15 mouse cellular contexts compared by ENCODE assay signal in genomic region chr15:78846352-78846751, GRCm38 (mm10). TPM values are rescaled to one million over a fixed set of nuclear protein-coding genes. Genes with fewer than 3 reads are reported as not detected.
A peak's percentile ranks its signal among the peaks of the same experiment; 100 is the strongest.
DNase-seq lines count a peak whose midpoint lies in the region; ATAC-seq and TF ChIP-seq lines count a peak whose summit lies in the region.
"Had no signal": no experiment of that assay in that cellular context is flagged by ENCODE, and none has a peak within 500 bp of the region (broad histone marks: within the 10 kb centered on the region; RNA-seq: fewer than 3 reads in every experiment).

No protein-coding gene starts in this region.

- peaks cover 84% of the 10 kb centered on the region for H3K4me1 ChIP-seq in heart, embryonic 13.5 days
- H3K4me1 ChIP-seq in kidney, postnatal 0 days (replicated peaks; ENCODE audit: insufficient read depth, low read length) = peaks cover 26% of the 10 kb centered on the region
- peaks cover 42% of the 10 kb centered on the region for H3K4me1 ChIP-seq in kidney, embryonic 14.5 days (ENCODE audit: control insufficient read depth, insufficient read depth, low read length)
- H3K4me1 ChIP-seq in embryonic facial prominence, embryonic 15.5 days = peaks cover 57% of the 10 kb centered on the region
- peaks cover 31% of the 10 kb centered on the region for H3K4me1 ChIP-seq in midbrain, embryonic 13.5 days (replicated peaks)
- H3K4me1 ChIP-seq in hindbrain, postnatal 0 days (ENCODE audit: insufficient read depth, low read length) = no peaks in the 10 kb centered on the region

- H3K9me3 ChIP-seq in heart, embryonic 13.5 days = no peaks in the 10 kb centered on the region
- no peaks in the 10 kb centered on the region for H3K9me3 ChIP-seq in kidney, postnatal 0 days (replicated peaks; ENCODE audit: low read length)
- H3K9me3 ChIP-seq in kidney, embryonic 14.5 days (ENCODE audit: control insufficient read depth, low read length) = no peaks in the 10 kb centered on the region
- no peaks in the 10 kb centered on the region for H3K9me3 ChIP-seq in embryonic facial prominence, embryonic 15.5 days (replicated peaks)
- H3K9me3 ChIP-seq in midbrain, embryonic 13.5 days = no peaks in the 10 kb centered on the region
- no peaks in the 10 kb centered on the region for H3K9me3 ChIP-seq in hindbrain, postnatal 0 days (ENCODE audit: low read length)
- H3K9me3 ChIP-seq: forebrain, embryonic 13.5 days; midbrain, embryonic 12.5 days had no signal

- H3K27me3 ChIP-seq in heart, embryonic 13.5 days (replicated peaks) = peaks cover 9% of the 10 kb centered on the region; the same call in 1 of the 2 replicates
- no peaks in the 10 kb centered on the region for H3K27me3 ChIP-seq in kidney, postnatal 0 days (ENCODE audit: insufficient read depth, low read length)
- H3K27me3 ChIP-seq in kidney, embryonic 14.5 days (ENCODE audit: control insufficient read depth, insufficient read depth, low read length) = peaks cover 8% of the 10 kb centered on the region; the same call in 1 of the 2 replicates
- H3K27me3 ChIP-seq in embryonic facial prominence, embryonic 15.5 days = no peaks in the 10 kb centered on the region
- H3K27me3 ChIP-seq in midbrain, embryonic 13.5 days = peaks cover 47% of the 10 kb centered on the region
- H3K27me3 ChIP-seq in hindbrain, postnatal 0 days (ENCODE audit: insufficient read depth, low read length) = peaks cover 7% of the 10 kb centered on the region; the same call in 1 of the 2 replicates

- ATAC-seq in heart, embryonic 13.5 days (ENCODE audit: extremely low read depth, insufficient number of reproducible peaks, low FRiP score, low TSS enrichment) = no peak
- ATAC-seq in kidney, postnatal 0 days (replicated peaks; ENCODE audit: low FRiP score, low read depth) = no peak
- no peak for ATAC-seq in kidney, embryonic 14.5 days (ENCODE audit: low FRiP score, low TSS enrichment)
- no peak for ATAC-seq in embryonic facial prominence, embryonic 15.5 days (ENCODE audit: insufficient number of reproducible peaks, low FRiP score, low TSS enrichment, low read depth)
- ATAC-seq in midbrain, embryonic 13.5 days = no peak
- ATAC-seq in hindbrain, postnatal 0 days = no peak
- ATAC-seq: forebrain, embryonic 13.5 days had no signal

- no peak for TF ChIP-seq CTCF in kidney, postnatal 0 days (IDR thresholded peaks at IDR 0.05; ENCODE audit: low read depth)
- TF ChIP-seq CTCF in hindbrain, postnatal 0 days (IDR thresholded peaks at IDR 0.05; ENCODE audit: low read depth) = no peak

- peak overlapping the region; percentile 75 for H3K9ac ChIP-seq in heart, embryonic 13.5 days
- H3K9ac ChIP-seq in kidney, postnatal 0 days (ENCODE audit: low read depth, low read length) = no peak overlapping the region
- no peak overlapping the region for H3K9ac ChIP-seq in kidney, embryonic 14.5 days (ENCODE audit: low read depth, low read length)
- H3K9ac ChIP-seq in embryonic facial prominence, embryonic 15.5 days = no peak overlapping the region
- no peak overlapping the region; the same call in 1 of the 2 replicates for H3K9ac ChIP-seq in midbrain, embryonic 13.5 days (replicated peaks)
- no peak overlapping the region for H3K9ac ChIP-seq in hindbrain, postnatal 0 days (replicated peaks; ENCODE audit: low read length)
- H3K9ac ChIP-seq: forebrain, embryonic 13.5 days; liver, embryonic 14.5 days; midbrain, embryonic 12.5 days had no signal

- intact Hi-C loops in heart, postnatal 14 days (cut with DNase I) = loop anchor here (1.0 to 10.0 kb wide), 2 partner anchors 19 to 222 kb away; no protein-coding TSS in a partner anchor

- no peak overlapping the region for H3K4me3 ChIP-seq in heart, embryonic 13.5 days
- no peak overlapping the region for H3K4me3 ChIP-seq in kidney, postnatal 0 days (replicated peaks; ENCODE audit: low read depth, low read length)
- no peak overlapping the region for H3K4me3 ChIP-seq in kidney, embryonic 14.5 days (ENCODE audit: low read length)
- no peak overlapping the region for H3K4me3 ChIP-seq in embryonic facial prominence, embryonic 15.5 days (replicated peaks)
- H3K4me3 ChIP-seq in midbrain, embryonic 13.5 days (replicated peaks) = no peak overlapping the region
- H3K4me3 ChIP-seq in hindbrain, postnatal 0 days (ENCODE audit: low read length) = no peak overlapping the region
- H3K4me3 ChIP-seq: forebrain, embryonic 13.5 days; midbrain, embryonic 12.5 days had no signal

- 76% methylated on average over 8 of the region's 8 CpGs for WGBS in heart, embryonic 13.5 days
- WGBS in kidney, postnatal 0 days = 59% methylated on average over 8 of the region's 8 CpGs
- WGBS in kidney, embryonic 14.5 days = 65% methylated on average over 8 of the region's 8 CpGs
- 73% methylated on average over 8 of the region's 8 CpGs for WGBS in embryonic facial prominence, embryonic 15.5 days
- 75% methylated on average over 8 of the region's 8 CpGs for WGBS in midbrain, embryonic 13.5 days
- 58% methylated on average over 8 of the region's 8 CpGs for WGBS in hindbrain, postnatal 0 days

- no peak for DNase-seq in heart, postnatal 14 days
- no peak for DNase-seq in kidney, postnatal 0 days (ENCODE audit: low spot score)
- peak; percentile 19 for DNase-seq in A20 (ENCODE audit: low read depth, low spot score)
- no peak for DNase-seq in hindbrain, postnatal 0 days (ENCODE audit: low spot score)
- DNase-seq: cerebellum, adult 2 months had no signal

- peak overlapping the region; percentile 86 for H3K4me2 ChIP-seq in heart, embryonic 13.5 days
- peak overlapping the region; percentile 77; the same call in 1 of the 2 replicates for H3K4me2 ChIP-seq in kidney, postnatal 0 days (ENCODE audit: low read length)
- H3K4me2 ChIP-seq in kidney, embryonic 14.5 days (replicated peaks; ENCODE audit: low read depth, low read length) = no peak overlapping the region
- H3K4me2 ChIP-seq in embryonic facial prominence, embryonic 15.5 days (replicated peaks) = 0 out of 2 replicates have a peak overlapping the region, but pooled peaks have one; percentile 75
- no peak overlapping the region for H3K4me2 ChIP-seq in midbrain, embryonic 13.5 days (replicated peaks)
- H3K4me2 ChIP-seq in hindbrain, postnatal 0 days (ENCODE audit: low read depth, low read length) = no peak overlapping the region
- H3K4me2 ChIP-seq: forebrain, embryonic 13.5 days; midbrain, embryonic 12.5 days had no signal

- H3K27ac ChIP-seq in heart, embryonic 13.5 days (replicated peaks) = 0 out of 2 replicates have a peak overlapping the region, but pooled peaks have one; percentile 96
- H3K27ac ChIP-seq in kidney, postnatal 0 days = peak overlapping the region; percentile 79; the same call in 1 of the 2 replicates
- no peak overlapping the region for H3K27ac ChIP-seq in kidney, embryonic 14.5 days (ENCODE audit: low read depth, low read length)
- no peak overlapping the region for H3K27ac ChIP-seq in embryonic facial prominence, embryonic 15.5 days (replicated peaks)
- no peak overlapping the region for H3K27ac ChIP-seq in midbrain, embryonic 13.5 days
- no peak overlapping the region for H3K27ac ChIP-seq in hindbrain, postnatal 0 days
- H3K27ac ChIP-seq: forebrain, embryonic 13.5 days; liver, embryonic 14.5 days; midbrain, embryonic 12.5 days had no signal

- H3K36me3 ChIP-seq in heart, embryonic 13.5 days = peaks cover 41% of the 10 kb centered on the region
- H3K36me3 ChIP-seq in kidney, postnatal 0 days (ENCODE audit: insufficient read depth, low read length) = peaks cover 14% of the 10 kb centered on the region; the same call in 1 of the 2 replicates
- H3K36me3 ChIP-seq in kidney, embryonic 14.5 days (ENCODE audit: control insufficient read depth, insufficient read depth, low read length) = peaks cover 18% of the 10 kb centered on the region; the same call in 1 of the 2 replicates
- peaks cover 20% of the 10 kb centered on the region for H3K36me3 ChIP-seq in embryonic facial prominence, embryonic 15.5 days
- H3K36me3 ChIP-seq in midbrain, embryonic 13.5 days = no peaks in the 10 kb centered on the region
- H3K36me3 ChIP-seq in hindbrain, postnatal 0 days (ENCODE audit: insufficient read depth, low read length) = no peaks in the 10 kb centered on the region
- H3K36me3 ChIP-seq: midbrain, embryonic 12.5 days had no signal

RNA-seq across cellular contexts. Expression of gene Cdc42ep1, which starts 3.9 kb away (rescaled TPM):
- 34.2 and 36.1 TPM in 2 replicates for polyA plus RNA-seq in heart, embryonic 13.5 days (2015; fragmentation: Nextera tagmentation; extraction: Ambion mirVana)
- 10 to 100 TPM; 47.5 to 50.8 TPM for total RNA-seq in heart, postnatal 14 days (2021)
- 51.4 and 57.1 TPM in 2 replicates for polyA plus RNA-seq in kidney, postnatal 0 days (2015; fragmentation: Nextera tagmentation; extraction: Ambion mirVana)
- polyA plus RNA-seq in kidney, embryonic 14.5 days (2014; fragmentation: Nextera tagmentation; extraction: Ambion mirVana) = 28.4 and 37.9 TPM in 2 replicates
- polyA plus RNA-seq in embryonic facial prominence, embryonic 15.5 days (2015; fragmentation: Nextera tagmentation; extraction: Ambion mirVana) = 41.5 and 43.8 TPM in 2 replicates
- 7.0 and 8.5 TPM in 2 replicates for polyA plus RNA-seq in midbrain, embryonic 13.5 days (2015; fragmentation: Nextera tagmentation; extraction: Ambion mirVana)
- 20.6 and 22.5 TPM in 2 replicates for total RNA-seq in hindbrain, postnatal 0 days (2014; rRNA removed)
- 18.1 TPM in 2 replicates for polyA plus RNA-seq in hindbrain, postnatal 0 days (2015; fragmentation: Nextera tagmentation; extraction: Ambion mirVana)

RNA-seq across cellular contexts. Expression of gene Lgals2, which starts 9.0 kb away (rescaled TPM):
- polyA plus RNA-seq in heart, embryonic 13.5 days (2015; fragmentation: Nextera tagmentation; extraction: Ambion mirVana) = 0.82 TPM in 1 of 2 replicates, not detected in the other
- total RNA-seq in heart, postnatal 14 days (2021) = under 1 TPM in 1 of 2 experiments, not detected in 1; 0.53 TPM
- polyA plus RNA-seq in kidney, postnatal 0 days (2015; fragmentation: Nextera tagmentation; extraction: Ambion mirVana) = 0.91 and 1.2 TPM in 2 replicates
- 0.53 and 1.6 TPM in 2 replicates for polyA plus RNA-seq in kidney, embryonic 14.5 days (2014; fragmentation: Nextera tagmentation; extraction: Ambion mirVana)
- polyA plus RNA-seq in embryonic facial prominence, embryonic 15.5 days (2015; fragmentation: Nextera tagmentation; extraction: Ambion mirVana) = 1.0 TPM in 2 replicates
- 1.1 TPM in 1 of 2 replicates, not detected in the other for polyA plus RNA-seq in midbrain, embryonic 13.5 days (2015; fragmentation: Nextera tagmentation; extraction: Ambion mirVana)
- not detected in 2 replicates for total RNA-seq in hindbrain, postnatal 0 days (2014; rRNA removed)
- polyA plus RNA-seq in hindbrain, postnatal 0 days (2015; fragmentation: Nextera tagmentation; extraction: Ambion mirVana) = not detected in 2 replicates
- polyA plus RNA-seq: forebrain, embryonic 13.5 days; hindbrain, embryonic 11.5 days; midbrain, embryonic 12.5 days; neural tube, embryonic 11.5 days had no signal

RNA-seq across cellular contexts. Expression of gene Gga1, which starts 30.6 kb away (rescaled TPM):
- 44.3 and 46.2 TPM in 2 replicates for polyA plus RNA-seq in heart, embryonic 13.5 days (2015; fragmentation: Nextera tagmentation; extraction: Ambion mirVana)
- 10 to 100 TPM; 38.4 to 39.7 TPM for total RNA-seq in heart, postnatal 14 days (2021)
- 41.5 and 42.8 TPM in 2 replicates for polyA plus RNA-seq in kidney, postnatal 0 days (2015; fragmentation: Nextera tagmentation; extraction: Ambion mirVana)
- 33.9 and 44.8 TPM in 2 replicates for polyA plus RNA-seq in kidney, embryonic 14.5 days (2014; fragmentation: Nextera tagmentation; extraction: Ambion mirVana)
- polyA plus RNA-seq in embryonic facial prominence, embryonic 15.5 days (2015; fragmentation: Nextera tagmentation; extraction: Ambion mirVana) = 56.0 and 62.0 TPM in 2 replicates
- 47.8 and 49.2 TPM in 2 replicates for polyA plus RNA-seq in midbrain, embryonic 13.5 days (2015; fragmentation: Nextera tagmentation; extraction: Ambion mirVana)
- 40.0 and 47.1 TPM in 2 replicates for total RNA-seq in hindbrain, postnatal 0 days (2014; rRNA removed)
- polyA plus RNA-seq in hindbrain, postnatal 0 days (2015; fragmentation: Nextera tagmentation; extraction: Ambion mirVana) = 40.1 and 41.2 TPM in 2 replicates

RNA-seq across cellular contexts. Expression of gene Card10, which starts 43.5 kb away (rescaled TPM):
- 5.1 and 5.3 TPM in 2 replicates for polyA plus RNA-seq in heart, embryonic 13.5 days (2015; fragmentation: Nextera tagmentation; extraction: Ambion mirVana)
- 10 to 100 TPM; 20.3 to 20.6 TPM for total RNA-seq in heart, postnatal 14 days (2021)
- polyA plus RNA-seq in kidney, postnatal 0 days (2015; fragmentation: Nextera tagmentation; extraction: Ambion mirVana) = 8.2 and 9.2 TPM in 2 replicates
- 6.1 and 10.2 TPM in 2 replicates for polyA plus RNA-seq in kidney, embryonic 14.5 days (2014; fragmentation: Nextera tagmentation; extraction: Ambion mirVana)
- 4.3 TPM in 2 replicates for polyA plus RNA-seq in embryonic facial prominence, embryonic 15.5 days (2015; fragmentation: Nextera tagmentation; extraction: Ambion mirVana)
- 1.0 and 1.2 TPM in 2 replicates for polyA plus RNA-seq in midbrain, embryonic 13.5 days (2015; fragmentation: Nextera tagmentation; extraction: Ambion mirVana)
- 0.94 and 1.4 TPM in 2 replicates for total RNA-seq in hindbrain, postnatal 0 days (2014; rRNA removed)
- polyA plus RNA-seq in hindbrain, postnatal 0 days (2015; fragmentation: Nextera tagmentation; extraction: Ambion mirVana) = 2.3 and 2.6 TPM in 2 replicates

RNA-seq across cellular contexts. Expression of gene Gm49510, which starts 53.1 kb away (rescaled TPM):
- polyA plus RNA-seq in heart, embryonic 13.5 days (2015; fragmentation: Nextera tagmentation; extraction: Ambion mirVana) = 0.20 and 0.31 TPM in 2 replicates
- not detected for total RNA-seq in heart, postnatal 14 days (2021)
- 0.30 TPM in 1 of 2 replicates, not detected in the other for polyA plus RNA-seq in kidney, postnatal 0 days (2015; fragmentation: Nextera tagmentation; extraction: Ambion mirVana)
- polyA plus RNA-seq in kidney, embryonic 14.5 days (2014; fragmentation: Nextera tagmentation; extraction: Ambion mirVana) = 0.19 and 0.59 TPM in 2 replicates
- polyA plus RNA-seq in embryonic facial prominence, embryonic 15.5 days (2015; fragmentation: Nextera tagmentation; extraction: Ambion mirVana) = 0.71 and 0.85 TPM in 2 replicates
- polyA plus RNA-seq in midbrain, embryonic 13.5 days (2015; fragmentation: Nextera tagmentation; extraction: Ambion mirVana) = 0.12 TPM in 1 of 2 replicates, not detected in the other
- 0.72 TPM in 1 of 2 replicates, not detected in the other for total RNA-seq in hindbrain, postnatal 0 days (2014; rRNA removed)
- polyA plus RNA-seq in hindbrain, postnatal 0 days (2015; fragmentation: Nextera tagmentation; extraction: Ambion mirVana) = not detected in 2 replicates
- polyA plus RNA-seq: testis, adult 2 months had no signal

Comparison
In these comparisons a context has a peak if more than half of its experiments do, and no peak if none do; other contexts are left out.
1. H3K27ac ChIP-seq: peak in heart, embryonic 13.5 days (single experiment) and kidney, postnatal 0 days (single experiment); none in kidney, embryonic 14.5 days (single experiment), embryonic facial prominence, embryonic 15.5 days (single experiment), midbrain, embryonic 13.5 days (single experiment) and hindbrain, postnatal 0 days (single experiment).
2. H3K4me2 ChIP-seq: peak in heart, embryonic 13.5 days (single experiment), kidney, postnatal 0 days (single experiment) and embryonic facial prominence, embryonic 15.5 days (single experiment); none in kidney, embryonic 14.5 days (single experiment), midbrain, embryonic 13.5 days (single experiment) and hindbrain, postnatal 0 days (single experiment).